Mouse (Mus musculus) limb, embryonic 13.5 days (tissue): ENCODE measurements at regions not wholly inside any gene's neighbourhood (a gene's known extent, or its start where the extent isn't known, plus 50 kb on each side); places are given as distances from the start of the nearest gene placed in this dataset.

ENCODE experiments used
- ATAC-seq: fragments of 200-750 bp; cut with Nextera tagmentation; 2 replicates; pipeline ENCODE4 v1.8.0; 2017; ENCODE audit warnings: low read depth, moderate number of reproducible peaks, moderate TSS enrichment; ENCODE audit not compliant: low FRiP score
- H3K27ac ChIP-seq: fragments of 300-500 bp; sonication (generic); 2 replicates; pipeline ENCODE4 v1.5.1; 2015; ENCODE audit warnings: inconsistent platforms, mild to moderate bottlenecking, moderate library complexity
- H3K27me3 ChIP-seq: fragments of 300-500 bp; sonication (generic); 2 replicates; pipeline ENCODE4 v1.6.1; 2015; ENCODE audit warnings: mild to moderate bottlenecking, inconsistent platforms
- H3K36me3 ChIP-seq: fragments of 300-500 bp; sonication (generic); 2 replicates; pipeline ENCODE4 v1.6.1; 2015; ENCODE audit warnings: inconsistent platforms, mild to moderate bottlenecking, moderate library complexity
- H3K4me1 ChIP-seq: fragments of 300-500 bp; sonication (generic); 2 replicates; pipeline ENCODE4 v1.6.1; 2015; ENCODE audit warnings: inconsistent platforms
- H3K4me2 ChIP-seq: fragments of 300-500 bp; sonication (generic); replicated peaks from 2 replicates; pipeline ENCODE4 v1.6.1; 2015; ENCODE audit warnings: inconsistent platforms, mild to moderate bottlenecking, moderate library complexity
- H3K4me3 ChIP-seq: fragments of 300-500 bp; sonication (generic); 2 replicates; pipeline ENCODE4 v1.5.1; 2015; ENCODE audit warnings: moderate library complexity, mild to moderate bottlenecking, inconsistent platforms
- H3K9ac ChIP-seq: fragments of 300-500 bp; sonication (generic); 2 replicates; pipeline ENCODE4 v1.6.1; 2015; ENCODE audit warnings: mild to moderate bottlenecking, inconsistent platforms
- H3K9me3 ChIP-seq: fragments of 300-500 bp; sonication (generic); 2 replicates; pipeline ENCODE4 v1.6.1; 2016; ENCODE audit warnings: inconsistent platforms
- WGBS: fragments of 180-500 bp; shearing (Covaris S2); methylation state at CpG from one replicate; pipeline ENCODE4 v1.1.7; 2015; 5-methylcytosine and 5-hydroxymethylcytosine counted together

- H3K4me3 ChIP-seq: no peak overlapping the region
- H3K27me3 ChIP-seq: no peaks in the 10 kb centered on the region
- no peak for ATAC-seq
- H3K36me3 ChIP-seq: no peaks in the 10 kb centered on the region
- H3K9me3 ChIP-seq: peaks cover 17% of the 10 kb centered on the region
- H3K9ac ChIP-seq: no peak overlapping the region
- H3K4me1 ChIP-seq: peaks cover 36% of the 10 kb centered on the region
- no peak overlapping the region for H3K27ac ChIP-seq
- WGBS: 88% methylated on average over 7 of the region's 7 CpGs
- no peak overlapping the region for H3K4me2 ChIP-seq
These were observed 119.2 kb downstream of the Ets2 start for GRCm38 (mm10) chr16:95821080-95821479.

GRCm38 (mm10) chr16:95820606-95821005, 118.7 kb downstream of the Ets2 start:
- Histone ChIP-seq H3K27ac (no peak overlapping the region), H3K9me3 (peaks cover 17% of the 10 kb centered on the region), H3K9ac (no peak overlapping the region), H3K4me2 (no peak overlapping the region), H3K4me3 (no peak overlapping the region), H3K36me3 (no peaks in the 10 kb centered on the region), H3K4me1 (peaks cover 32% of the 10 kb centered on the region), H3K27me3 (no peaks in the 10 kb centered on the region)
- ATAC-seq: no peak
- 66% methylated on average over 8 of the region's 8 CpGs for WGBS

- no peaks in the 10 kb centered on the region for H3K36me3 ChIP-seq
- H3K9me3 ChIP-seq: peaks cover 17% of the 10 kb centered on the region
- ATAC-seq: no peak
- no peaks in the 10 kb centered on the region for H3K27me3 ChIP-seq
- H3K4me1 ChIP-seq: peaks cover 26% of the 10 kb centered on the region
- no peak overlapping the region for H3K9ac ChIP-seq
- H3K27ac ChIP-seq: no peak overlapping the region
- no peak overlapping the region for H3K4me3 ChIP-seq
- no peak overlapping the region for H3K4me2 ChIP-seq
- 63% methylated on average over 1 of the region's 1 CpGs for WGBS
These were observed 118.1 kb downstream of the Ets2 start for GRCm38 (mm10) chr16:95820013-95820412.

GRCm38 (mm10) chr16:95815966-95816365, 114.1 kb downstream of the Ets2 start:
- WGBS: 96% methylated on average over 13 of the region's 13 CpGs
- H3K4me3 ChIP-seq: no peak overlapping the region

GRCm38 (mm10) chr16:95815206-95815731, 113.4 kb downstream of the Ets2 start:
- Histone ChIP-seq H3K4me2 (no peak overlapping the region), H3K9me3 (peaks cover 17% of the 10 kb centered on the region), H3K36me3 (no peaks in the 10 kb centered on the region), H3K27ac (no peak overlapping the region), H3K4me1 (0 out of 2 replicates have a peak, but pooled peaks cover 6% of the 10 kb centered on the region), H3K27me3 (no peaks in the 10 kb centered on the region), H3K4me3 (no peak overlapping the region), H3K9ac (no peak overlapping the region)
- ATAC-seq: no peak
- WGBS: 86% methylated on average over 6 of the region's 6 CpGs

More at GRCm38 (mm10) chr16:95815966-95816365, 114.1 kb downstream of the Ets2 start:
- no peak overlapping the region for H3K9ac ChIP-seq
- no peaks in the 10 kb centered on the region for H3K36me3 ChIP-seq
- no peak overlapping the region for H3K27ac ChIP-seq
- 0 out of 2 replicates have a peak, but pooled peaks cover 5% of the 10 kb centered on the region for H3K4me1 ChIP-seq
- H3K9me3 ChIP-seq: peaks cover 17% of the 10 kb centered on the region
- no peaks in the 10 kb centered on the region for H3K27me3 ChIP-seq
- H3K4me2 ChIP-seq: no peak overlapping the region
- ATAC-seq: no peak

GRCm38 (mm10) chr16:95814513-95815118, 112.7 kb downstream of the Ets2 start:
- H3K4me2 ChIP-seq: no peak overlapping the region
- no peaks in the 10 kb centered on the region for H3K36me3 ChIP-seq
- no peak overlapping the region for H3K9ac ChIP-seq
- H3K9me3 ChIP-seq: peaks cover 17% of the 10 kb centered on the region
- no peak overlapping the region for H3K27ac ChIP-seq
- no peak for ATAC-seq
- no peak overlapping the region for H3K4me3 ChIP-seq
- 0 out of 2 replicates have a peak, but pooled peaks cover 6% of the 10 kb centered on the region for H3K4me1 ChIP-seq
- 83% methylated on average over 9 of the region's 9 CpGs for WGBS
- H3K27me3 ChIP-seq: no peaks in the 10 kb centered on the region

- H3K9me3 ChIP-seq: no peaks in the 10 kb centered on the region
- no peak for ATAC-seq
- no peaks in the 10 kb centered on the region for H3K27me3 ChIP-seq
- no peak overlapping the region for H3K4me3 ChIP-seq
- H3K27ac ChIP-seq: no peak overlapping the region
- H3K4me2 ChIP-seq: no peak overlapping the region
- no peaks in the 10 kb centered on the region for H3K36me3 ChIP-seq
- peaks cover 17% of the 10 kb centered on the region for H3K4me1 ChIP-seq
- no peak overlapping the region for H3K9ac ChIP-seq
- WGBS: 70% methylated on average over 6 of the region's 6 CpGs
These were observed 109.2 kb downstream of the Ets2 start for GRCm38 (mm10) chr16:95811092-95811491.

GRCm38 (mm10) chr16:95809127-95809876, 107.4 kb downstream of the Ets2 start:
- no peak overlapping the region for H3K4me3 ChIP-seq
- H3K27me3 ChIP-seq: no peaks in the 10 kb centered on the region
- H3K4me1 ChIP-seq: peaks cover 17% of the 10 kb centered on the region
- H3K4me2 ChIP-seq: no peak overlapping the region
- H3K9me3 ChIP-seq: no peaks in the 10 kb centered on the region
- no peak overlapping the region for H3K9ac ChIP-seq
- no peaks in the 10 kb centered on the region for H3K36me3 ChIP-seq
- no peak overlapping the region for H3K27ac ChIP-seq
- no peak for ATAC-seq
- 89% methylated on average over 21 of the region's 21 CpGs for WGBS

- Histone ChIP-seq H3K36me3 (no peaks in the 10 kb centered on the region), H3K9ac (no peak overlapping the region), H3K4me2 (no peak overlapping the region), H3K9me3 (no peaks in the 10 kb centered on the region), H3K4me3 (no peak overlapping the region), H3K4me1 (peaks cover 18% of the 10 kb centered on the region), H3K27ac (no peak overlapping the region), H3K27me3 (no peaks in the 10 kb centered on the region)
- 52% methylated on average over 5 of the region's 5 CpGs for WGBS
- ATAC-seq: no peak
These were observed 104.6 kb downstream of the Ets2 start for GRCm38 (mm10) chr16:95806510-95806909.

- no peaks in the 10 kb centered on the region for H3K9me3 ChIP-seq
- H3K36me3 ChIP-seq: no peaks in the 10 kb centered on the region
- no peak for ATAC-seq
- H3K4me2 ChIP-seq: no peak overlapping the region
- peaks cover 28% of the 10 kb centered on the region for H3K4me1 ChIP-seq
- WGBS: 35% methylated on average over 1 of the region's 1 CpGs
- no peak overlapping the region for H3K9ac ChIP-seq
- H3K27ac ChIP-seq: no peak overlapping the region
- H3K4me3 ChIP-seq: no peak overlapping the region
- H3K27me3 ChIP-seq: no peaks in the 10 kb centered on the region
These were observed 102.3 kb downstream of the Ets2 start for GRCm38 (mm10) chr16:95804199-95804598.

- Histone ChIP-seq H3K36me3 (no peaks in the 10 kb centered on the region), H3K4me3 (no peak overlapping the region), H3K27ac (no peak overlapping the region), H3K4me1 (peaks cover 29% of the 10 kb centered on the region), H3K9me3 (no peaks in the 10 kb centered on the region), H3K27me3 (no peaks in the 10 kb centered on the region), H3K9ac (no peak overlapping the region), H3K4me2 (no peak overlapping the region)
- no peak for ATAC-seq
These were observed 100.8 kb downstream of the Ets2 start for GRCm38 (mm10) chr16:95802641-95803040.

GRCm38 (mm10) chr16:95802207-95802606, 100.3 kb downstream of the Ets2 start:
- no peak overlapping the region for H3K4me3 ChIP-seq
- WGBS: 44% methylated on average over 4 of the region's 4 CpGs
- H3K27me3 ChIP-seq: no peaks in the 10 kb centered on the region
- ATAC-seq: no peak
- H3K27ac ChIP-seq: no peak overlapping the region
- H3K4me1 ChIP-seq: peaks cover 32% of the 10 kb centered on the region
- H3K4me2 ChIP-seq: no peak overlapping the region
- H3K36me3 ChIP-seq: no peaks in the 10 kb centered on the region
- H3K9me3 ChIP-seq: no peaks in the 10 kb centered on the region
- no peak overlapping the region for H3K9ac ChIP-seq
